Comparison of ENCODE assay signal across 8 mouse cellular contexts in genomic region chr12:4840010-4840409, GRCm38 (mm10). TPM values are rescaled to one million over a fixed set of nuclear protein-coding genes. Genes with fewer than 3 reads are reported as not detected.
DNase-seq lines count a peak whose midpoint lies in the region; ATAC-seq and TF ChIP-seq lines count a peak whose summit lies in the region.
"Had no signal": no experiment of that assay in that cellular context is flagged by ENCODE, and none has a peak within 500 bp of the region (broad histone marks: within the 10 kb centered on the region; RNA-seq: fewer than 3 reads in every experiment).

No protein-coding gene starts in this region.

- no peak overlapping the region for H3K9ac ChIP-seq in liver, embryonic 11.5 days (ENCODE audit: low read depth, low read length)
- no peak overlapping the region for H3K9ac ChIP-seq in embryonic facial prominence, embryonic 15.5 days
- no peak overlapping the region for H3K9ac ChIP-seq in limb, embryonic 12.5 days (replicated peaks)

- WGBS in liver, embryonic 11.5 days: 30% methylated on average over 6 of the region's 6 CpGs
- WGBS in embryonic facial prominence, embryonic 15.5 days: 58% methylated on average over 6 of the region's 6 CpGs
- 51% methylated on average over 6 of the region's 6 CpGs for WGBS in limb, embryonic 12.5 days

- H3K27ac ChIP-seq in liver, embryonic 11.5 days (ENCODE audit: low read depth, low read length): no peak overlapping the region
- H3K27ac ChIP-seq in embryonic facial prominence, embryonic 15.5 days (replicated peaks): no peak overlapping the region
- no peak overlapping the region for H3K27ac ChIP-seq in limb, embryonic 12.5 days
- H3K27ac ChIP-seq in left cerebral cortex, adult 2 months: no peak overlapping the region
- H3K27ac ChIP-seq: stomach, embryonic 15.5 days had no signal

- H3K36me3 ChIP-seq in liver, embryonic 11.5 days (ENCODE audit: control insufficient read depth, insufficient read depth, low read length): no peaks in the 10 kb centered on the region
- no peaks in the 10 kb centered on the region for H3K36me3 ChIP-seq in embryonic facial prominence, embryonic 15.5 days
- H3K36me3 ChIP-seq in limb, embryonic 12.5 days: 0 out of 2 replicates have a peak, but pooled peaks cover 3% of the 10 kb centered on the region
- H3K36me3 ChIP-seq: stomach, embryonic 15.5 days had no signal

- intact Hi-C loops in left cerebral cortex, adult 2 months (cut with DNase I): loop anchor here (2.0 to 5.0 kb wide), 2 partner anchors 21 to 67 kb away; partner anchors contain the start of gene Ubxn2a

- H3K4me2 ChIP-seq in liver, embryonic 11.5 days: peak overlapping the region; percentile 99
- H3K4me2 ChIP-seq in embryonic facial prominence, embryonic 15.5 days (replicated peaks): peak overlapping the region; percentile 97
- peak overlapping the region; percentile 90 for H3K4me2 ChIP-seq in limb, embryonic 12.5 days

- DNase-seq in liver, embryonic 11.5 days (ENCODE audit: low spot score): no peak
- no peak for DNase-seq in liver
- DNase-seq in left cerebral cortex, adult 2 months (ENCODE audit: extremely low spot score in 1 of 2, low spot score in 2 of 2): no peak
- DNase-seq in yolk sac, embryonic 10.5 days (ENCODE audit: low spot score): no peak

- H3K9me3 ChIP-seq in liver, embryonic 11.5 days (ENCODE audit: control insufficient read depth, low read length): no peaks in the 10 kb centered on the region
- no peaks in the 10 kb centered on the region for H3K9me3 ChIP-seq in embryonic facial prominence, embryonic 15.5 days (replicated peaks)
- H3K9me3 ChIP-seq in limb, embryonic 12.5 days: no peaks in the 10 kb centered on the region
- H3K9me3 ChIP-seq: stomach, embryonic 15.5 days had no signal

- no peak for TF ChIP-seq CTCF in left cerebral cortex, adult 2 months (IDR thresholded peaks at IDR 0.05)

- no peaks in the 10 kb centered on the region for H3K27me3 ChIP-seq in liver, embryonic 11.5 days (replicated peaks; ENCODE audit: control insufficient read depth, insufficient read depth, low read length)
- no peaks in the 10 kb centered on the region; the same call in 1 of the 2 replicates for H3K27me3 ChIP-seq in embryonic facial prominence, embryonic 15.5 days
- peaks cover 20% of the 10 kb centered on the region for H3K27me3 ChIP-seq in limb, embryonic 12.5 days
- H3K27me3 ChIP-seq: stomach, embryonic 15.5 days had no signal

- peaks cover 19% of the 10 kb centered on the region for H3K4me1 ChIP-seq in liver, embryonic 11.5 days (replicated peaks; ENCODE audit: control insufficient read depth, insufficient read depth, low read length)
- peaks cover 27% of the 10 kb centered on the region for H3K4me1 ChIP-seq in embryonic facial prominence, embryonic 15.5 days
- peaks cover 20% of the 10 kb centered on the region for H3K4me1 ChIP-seq in limb, embryonic 12.5 days (replicated peaks)

- peak overlapping the region; percentile 84; the same call in 1 of the 2 replicates for H3K4me3 ChIP-seq in liver, embryonic 11.5 days (ENCODE audit: low read depth, low read length)
- H3K4me3 ChIP-seq in embryonic facial prominence, embryonic 15.5 days (replicated peaks): no peak overlapping the region
- no peak overlapping the region for H3K4me3 ChIP-seq in limb, embryonic 12.5 days (replicated peaks)
- H3K4me3 ChIP-seq in left cerebral cortex, adult 2 months: no peak overlapping the region; the same call in 1 of the 2 replicates

- no peak for ATAC-seq in liver, embryonic 11.5 days (replicated peaks; ENCODE audit: low FRiP score)
- no peak for ATAC-seq in embryonic facial prominence, embryonic 15.5 days (ENCODE audit: insufficient number of reproducible peaks, low FRiP score, low TSS enrichment, low read depth)
- ATAC-seq in limb, embryonic 12.5 days (ENCODE audit: insufficient number of reproducible peaks, insufficient read depth, low FRiP score, low TSS enrichment, low read depth): no peak
- ATAC-seq in monocyte, adult 5-6 weeks (replicated peaks; ENCODE audit: insufficient number of reproducible peaks, low FRiP score, low TSS enrichment, poor library complexity, severe bottlenecking): peak; percentile 50; the same call in 1 of the 2 replicates

RNA-seq across cellular contexts. Expression of gene Fkbp1b, which starts 1.4 kb away (rescaled TPM):
- 4.5 and 5.8 TPM in 2 replicates for polyA plus RNA-seq in liver, embryonic 11.5 days (2014; fragmentation: Nextera tagmentation; extraction: Ambion mirVana)
- polyA plus RNA-seq in embryonic facial prominence, embryonic 15.5 days (2015; fragmentation: Nextera tagmentation; extraction: Ambion mirVana): 11.3 and 12.7 TPM in 2 replicates
- 10.5 and 11.2 TPM in 2 replicates for polyA plus RNA-seq in limb, embryonic 12.5 days (2016; fragmentation: Nextera tagmentation; extraction: Ambion mirVana)
- total RNA-seq in monocyte, adult 5-6 weeks (2017): 9.4 to 30.7 TPM (median 11.2 TPM) in 3 replicates
- total RNA-seq in left cerebral cortex, adult 2 months (2021): 10 to 100 TPM; 43.7 to 48.3 TPM

RNA-seq across cellular contexts. Expression of gene Wdcp, which starts 3.1 kb away (rescaled TPM):
- polyA plus RNA-seq in liver, embryonic 11.5 days (2014; fragmentation: Nextera tagmentation; extraction: Ambion mirVana): 28.7 and 31.0 TPM in 2 replicates
- 15.7 and 18.2 TPM in 2 replicates for polyA plus RNA-seq in embryonic facial prominence, embryonic 15.5 days (2015; fragmentation: Nextera tagmentation; extraction: Ambion mirVana)
- 26.7 and 27.7 TPM in 2 replicates for polyA plus RNA-seq in limb, embryonic 12.5 days (2016; fragmentation: Nextera tagmentation; extraction: Ambion mirVana)
- total RNA-seq in monocyte, adult 5-6 weeks (2017): 6.2 to 8.5 TPM (median 6.2 TPM) in 3 replicates
- total RNA-seq in left cerebral cortex, adult 2 months (2021): 10 to 100 TPM; 11.8 to 12.5 TPM

RNA-seq across cellular contexts. Expression of gene Sf3b6, which starts 22.7 kb away (rescaled TPM):
- 302 and 314 TPM in 2 replicates for polyA plus RNA-seq in liver, embryonic 11.5 days (2014; fragmentation: Nextera tagmentation; extraction: Ambion mirVana)
- 194 and 197 TPM in 2 replicates for polyA plus RNA-seq in embryonic facial prominence, embryonic 15.5 days (2015; fragmentation: Nextera tagmentation; extraction: Ambion mirVana)
- 310 and 312 TPM in 2 replicates for polyA plus RNA-seq in limb, embryonic 12.5 days (2016; fragmentation: Nextera tagmentation; extraction: Ambion mirVana)
- total RNA-seq in monocyte, adult 5-6 weeks (2017): 118 to 202 TPM (median 184 TPM) in 3 replicates
- total RNA-seq in left cerebral cortex, adult 2 months (2021): 10 to 100 TPM; 75.5 to 85.2 TPM

RNA-seq across cellular contexts. Expression of gene Mfsd2b, which starts 34.1 kb away (rescaled TPM):
- polyA plus RNA-seq in liver, embryonic 11.5 days (2014; fragmentation: Nextera tagmentation; extraction: Ambion mirVana): 117 and 122 TPM in 2 replicates
- polyA plus RNA-seq in embryonic facial prominence, embryonic 15.5 days (2015; fragmentation: Nextera tagmentation; extraction: Ambion mirVana): 0.88 TPM in 2 replicates
- 2.4 and 2.5 TPM in 2 replicates for polyA plus RNA-seq in limb, embryonic 12.5 days (2016; fragmentation: Nextera tagmentation; extraction: Ambion mirVana)
- total RNA-seq in monocyte, adult 5-6 weeks (2017): 1.7 to 14.7 TPM in 2 of 3 replicates, not detected in the other
- total RNA-seq in left cerebral cortex, adult 2 months (2021): under 1 TPM; 0.75 to 0.93 TPM
